ENCODE assay signal across 22 mouse cellular contexts in genomic region chr8:8168674-8169073, GRCm38 (mm10).
DNase-seq lines count a peak whose midpoint lies in the region; ATAC-seq and TF ChIP-seq lines count a peak whose summit lies in the region.
"Had no signal": no experiment of that assay in that cellular context is flagged by ENCODE, and none has a peak within 500 bp of the region (broad histone marks: within the 10 kb centered on the region; RNA-seq: fewer than 3 reads in every experiment).

No protein-coding gene starts in this region.

- peak; percentile 49; the same call in 1 of the 2 replicates for ATAC-seq in kidney, embryonic 14.5 days (ENCODE audit: low FRiP score, low TSS enrichment)
- peak; percentile 66; the same call in 1 of the 2 replicates for ATAC-seq in kidney, embryonic 15.5 days (replicated peaks; ENCODE audit: low FRiP score)
- ATAC-seq in kidney, embryonic 16.5 days (ENCODE audit: low FRiP score, low TSS enrichment): peak; percentile 67; the same call in 1 of the 2 replicates
- 0 out of 2 replicates have a peak, but pooled peaks have one; percentile 17 for ATAC-seq in kidney, postnatal 0 days (replicated peaks; ENCODE audit: low FRiP score, low read depth)
- ATAC-seq: activated CD4-positive, CD25-positive, alpha-beta regulatory T cell, adult 4 months; CD4-positive, CD25-positive, alpha-beta regulatory T cell, adult 4 months; Patski had no signal

- TF ChIP-seq CTCF in kidney, postnatal 0 days (IDR thresholded peaks at IDR 0.05; ENCODE audit: low read depth): no peak

- H3K27ac ChIP-seq in kidney, embryonic 14.5 days (ENCODE audit: low read depth, low read length): no peak overlapping the region
- H3K27ac ChIP-seq in kidney, embryonic 15.5 days: no peak overlapping the region
- no peak overlapping the region for H3K27ac ChIP-seq in kidney, embryonic 16.5 days (ENCODE audit: low read length)
- no peak overlapping the region for H3K27ac ChIP-seq in kidney, postnatal 0 days

- no peaks in the 10 kb centered on the region for H3K27me3 ChIP-seq in kidney, embryonic 14.5 days (ENCODE audit: control insufficient read depth, insufficient read depth, low read length)
- H3K27me3 ChIP-seq in kidney, embryonic 15.5 days: no peaks in the 10 kb centered on the region
- no peaks in the 10 kb centered on the region; the same call in 1 of the 2 replicates for H3K27me3 ChIP-seq in kidney, embryonic 16.5 days (ENCODE audit: insufficient read depth, low read length)
- H3K27me3 ChIP-seq in kidney, postnatal 0 days (ENCODE audit: insufficient read depth, low read length): 0 out of 2 replicates have a peak, but pooled peaks cover 3% of the 10 kb centered on the region
- H3K27me3 ChIP-seq: CH12.LX, Patski had no signal

- H3K4me3 ChIP-seq in kidney, embryonic 14.5 days (ENCODE audit: low read length): no peak overlapping the region
- H3K4me3 ChIP-seq in kidney, embryonic 15.5 days (replicated peaks): no peak overlapping the region
- H3K4me3 ChIP-seq in kidney, embryonic 16.5 days (ENCODE audit: low read length): no peak overlapping the region
- H3K4me3 ChIP-seq in kidney, postnatal 0 days (replicated peaks; ENCODE audit: low read depth, low read length): no peak overlapping the region

- no peaks in the 10 kb centered on the region for H3K4me1 ChIP-seq in kidney, embryonic 14.5 days (ENCODE audit: control insufficient read depth, insufficient read depth, low read length)
- H3K4me1 ChIP-seq in kidney, embryonic 15.5 days: no peaks in the 10 kb centered on the region
- no peaks in the 10 kb centered on the region for H3K4me1 ChIP-seq in kidney, embryonic 16.5 days (ENCODE audit: insufficient read depth, low read length)
- H3K4me1 ChIP-seq in kidney, postnatal 0 days (replicated peaks; ENCODE audit: insufficient read depth, low read length): no peaks in the 10 kb centered on the region

- no peaks in the 10 kb centered on the region for H3K36me3 ChIP-seq in kidney, embryonic 14.5 days (ENCODE audit: control insufficient read depth, insufficient read depth, low read length)
- H3K36me3 ChIP-seq in kidney, embryonic 15.5 days: no peaks in the 10 kb centered on the region
- no peaks in the 10 kb centered on the region for H3K36me3 ChIP-seq in kidney, embryonic 16.5 days (ENCODE audit: insufficient read depth, low read length)
- H3K36me3 ChIP-seq in kidney, postnatal 0 days (ENCODE audit: insufficient read depth, low read length): no peaks in the 10 kb centered on the region
- H3K36me3 ChIP-seq: G1E had no signal

- 50% methylated on average over 6 of the region's 6 CpGs for WGBS in kidney, embryonic 14.5 days
- 56% methylated on average over 6 of the region's 6 CpGs for WGBS in kidney, embryonic 15.5 days
- 59% methylated on average over 6 of the region's 6 CpGs for WGBS in kidney, embryonic 16.5 days
- 45% methylated on average over 6 of the region's 6 CpGs for WGBS in kidney, postnatal 0 days

- no peak overlapping the region for H3K4me2 ChIP-seq in kidney, embryonic 14.5 days (replicated peaks; ENCODE audit: low read depth, low read length)
- H3K4me2 ChIP-seq in kidney, embryonic 15.5 days: no peak overlapping the region
- H3K4me2 ChIP-seq in kidney, embryonic 16.5 days (replicated peaks; ENCODE audit: low read depth, low read length): no peak overlapping the region
- H3K4me2 ChIP-seq in kidney, postnatal 0 days (ENCODE audit: low read length): no peak overlapping the region

- H3K9ac ChIP-seq in kidney, embryonic 14.5 days (ENCODE audit: low read depth, low read length): no peak overlapping the region
- H3K9ac ChIP-seq in kidney, embryonic 15.5 days: no peak overlapping the region
- no peak overlapping the region for H3K9ac ChIP-seq in kidney, embryonic 16.5 days (replicated peaks; ENCODE audit: low read length)
- H3K9ac ChIP-seq in kidney, postnatal 0 days (ENCODE audit: low read depth, low read length): no peak overlapping the region

- no peaks in the 10 kb centered on the region for H3K9me3 ChIP-seq in kidney, embryonic 14.5 days (ENCODE audit: control insufficient read depth, low read length)
- H3K9me3 ChIP-seq in kidney, embryonic 15.5 days (replicated peaks): no peaks in the 10 kb centered on the region
- H3K9me3 ChIP-seq in kidney, embryonic 16.5 days (ENCODE audit: low read length): no peaks in the 10 kb centered on the region
- H3K9me3 ChIP-seq in kidney, postnatal 0 days (replicated peaks; ENCODE audit: low read length): no peaks in the 10 kb centered on the region
- H3K9me3 ChIP-seq: G1E had no signal

- no peak for DNase-seq in kidney, adult 8-10 months
- DNase-seq in kidney, postnatal 4 days: no peak
- no peak for DNase-seq in kidney, postnatal 14 days
- no peak for DNase-seq in kidney, postnatal 0 days (ENCODE audit: low spot score)
- no peak for DNase-seq in kidney, postnatal 25 days
- DNase-seq: adrenal gland, adult 2 months; adrenal gland, adult 8-10 months; adrenal gland, postnatal 10 days; adrenal gland, postnatal 14 days; adrenal gland, postnatal 25 days; adrenal gland, postnatal 36 days; B cell, adult 2 months; cerebellum, adult 11 months; cerebellum, adult 11-12 months had no signal

Comparison
In these comparisons a context has a peak if more than half of its experiments do, and no peak if none do; other contexts are left out.
1. ATAC-seq: peak in every context shown above with its lines; median percentile 67 in kidney, embryonic 16.5 days; 66 in kidney, embryonic 15.5 days; 49 in kidney, embryonic 14.5 days; 17 in kidney, postnatal 0 days.